Mouse (Mus musculus) midbrain, embryonic 12.5 days (tissue): ENCODE data around the gene Ep400. TPM values are rescaled to one million over a fixed set of nuclear protein-coding genes. Genes with fewer than 3 reads are reported as not detected.

Experiments
- microRNA-seq: library from miRNA; unstranded; fragments of <30 nt; microRNA quantifications from one replicate; pipeline ENCODE4, GENCODE M21; 2017
- polyA plus RNA-seq: library from polyadenylated mRNA; unstranded; fragments of >200 nt; fragmentation: Nextera tagmentation; extraction: Ambion mirVana; gene quantifications from 2 replicates; pipeline ENCODE4 v1.2.1, GENCODE M21; 2016

The Ep400 gene
- polyA plus RNA-seq, 1 experiment from 2014 or later: 61.7 TPM

Small RNA genes lying within 50 kb of the gene (microRNA-seq; reads per million reads assigned to microRNA genes)
- 3.9 reads per million, percentile 15 among the genes with 10 or more reads in this experiment for gene Mir7026

Other genes with a start within 250 kb of the Ep400 start
- 8.4 and 10.9 TPM in 2 replicates for gene Galnt9, start 226.4 kb downstream of the Ep400 start, polyA plus RNA-seq
- 44.7 and 55.9 TPM in 2 replicates for gene Noc4l, start 117.3 kb downstream of the Ep400 start, polyA plus RNA-seq
- gene Ddx51, start 117.3 kb downstream of the Ep400 start, polyA plus RNA-seq: 35.5 and 37.6 TPM in 2 replicates
- 26.8 and 27.9 TPM in 2 replicates for gene Pus1, start 9.9 kb upstream of the Ep400 start, polyA plus RNA-seq
- gene Ulk1, start 39.4 kb upstream of the Ep400 start, polyA plus RNA-seq: 36.5 and 37.5 TPM in 2 replicates
- 20.5 and 21.6 TPM in 2 replicates for gene Hscb, start 69.1 kb upstream of the Ep400 start, polyA plus RNA-seq
- gene Chek2, start 69.3 kb upstream of the Ep400 start, polyA plus RNA-seq: 24.2 and 28.7 TPM in 2 replicates
- 24.7 and 24.8 TPM in 2 replicates for gene Ttc28, start 109.1 kb upstream of the Ep400 start, polyA plus RNA-seq